Mouse (Mus musculus) cortical plate, adult 2 months (tissue): ENCODE measurements around the gene Obp1a.

ENCODE experiments used
- CTCF ChIP-seq: fragments of 200-500 bp; IDR thresholded peaks from 2 replicates; pipeline ENCODE4 v1.5.1; 2011; ENCODE audit warnings: mild to moderate bottlenecking, control low read depth, low read length; ENCODE audit not compliant: insufficient read depth; ENCODE audit errors: extremely low read depth
- POLR2A ChIP-seq: fragments of 200-500 bp; IDR thresholded peaks from 2 replicates; pipeline ENCODE4 v1.6.1; 2011; ENCODE audit warnings: mild to moderate bottlenecking, low read length, control low read depth; ENCODE audit not compliant: insufficient read depth; ENCODE audit errors: extremely low read depth

- TF ChIP-seq POLR2A = no peak
- no peak for TF ChIP-seq CTCF
These were observed at the start of gene Obp1a for GRCm38 (mm10) chrX:78091274-78091673.
